Mouse (Mus musculus): ENCODE measurements at regions not wholly inside any gene's neighbourhood (a gene's known extent, or its start where the extent isn't known, plus 50 kb on each side); places are given as distances from the start of the nearest gene placed in this dataset.
"Not testable (repeated sequence)": the region's sequence is repeated elsewhere in the genome, so short reads cannot be mapped to it uniquely, and the experiment has no call there.

GRCm38 (mm10) chr1:189561831-189562230 lies 126.1 kb downstream of the Cenpf start:
- no peak for DNase-seq
- TF ChIP-seq POLR2A (IDR thresholded peaks at IDR 0.05; ENCODE audit: control insufficient read depth, extremely low read depth, insufficient read depth, low read length, poor library complexity) = no peak
- Histone ChIP-seq H3K4me1 (replicated peaks; ENCODE audit: control insufficient read depth, insufficient read depth, low read length) (no peaks in the 10 kb centered on the region), H3K36me3 (ENCODE audit: control insufficient read depth, insufficient read depth, low read length) (no peaks in the 10 kb centered on the region), H3K27me3 (ENCODE audit: control insufficient read depth, insufficient read depth, low read length) (no peaks in the 10 kb centered on the region), H3K27ac (ENCODE audit: control insufficient read depth, insufficient read depth, low read length) (no peak overlapping the region), H3K4me3 (ENCODE audit: control insufficient read depth, insufficient read depth, low read length) (no peak overlapping the region)
- 95% methylated on average over 12 of the region's 12 CpGs for WGBS

GRCm38 (mm10) chr1:189560576-189560975 lies 127.3 kb downstream of the Cenpf start:
- TF ChIP-seq POLR2A (IDR thresholded peaks at IDR 0.05; ENCODE audit: control insufficient read depth, extremely low read depth, insufficient read depth, low read length, poor library complexity) (no peak), CTCF (IDR thresholded peaks at IDR 0.05; ENCODE audit: borderline replicate concordance, control insufficient read depth, extremely low read depth, insufficient read depth, low read length, poor library complexity) (no peak)
- Histone ChIP-seq H3K36me3 (ENCODE audit: control insufficient read depth, insufficient read depth, low read length) (no peaks in the 10 kb centered on the region), H3K27me3 (ENCODE audit: control insufficient read depth, insufficient read depth, low read length) (no peaks in the 10 kb centered on the region), H3K4me1 (replicated peaks; ENCODE audit: control insufficient read depth, insufficient read depth, low read length) (no peaks in the 10 kb centered on the region), H3K4me3 (ENCODE audit: control insufficient read depth, insufficient read depth, low read length) (no peak overlapping the region), H3K27ac (ENCODE audit: control insufficient read depth, insufficient read depth, low read length) (no peak overlapping the region)
- DNase-seq = no peak
- 41% methylated on average over 10 of the region's 10 CpGs for WGBS

GRCm38 (mm10) chr1:189550851-189551250 lies 137.0 kb downstream of the Cenpf start:
- no peaks in the 10 kb centered on the region for H3K36me3 ChIP-seq (ENCODE audit: control insufficient read depth, insufficient read depth, low read length)
- H3K4me3 ChIP-seq (ENCODE audit: control insufficient read depth, insufficient read depth, low read length) = no peak overlapping the region
- H3K27ac ChIP-seq (ENCODE audit: control insufficient read depth, insufficient read depth, low read length) = no peak overlapping the region
- H3K27me3 ChIP-seq (ENCODE audit: control insufficient read depth, insufficient read depth, low read length) = no peaks in the 10 kb centered on the region
- no peaks in the 10 kb centered on the region for H3K4me1 ChIP-seq (replicated peaks; ENCODE audit: control insufficient read depth, insufficient read depth, low read length)
- TF ChIP-seq POLR2A (IDR thresholded peaks at IDR 0.05; ENCODE audit: control insufficient read depth, extremely low read depth, insufficient read depth, low read length, poor library complexity) (no peak), CTCF (IDR thresholded peaks at IDR 0.05; ENCODE audit: borderline replicate concordance, control insufficient read depth, extremely low read depth, insufficient read depth, low read length, poor library complexity) (no peak)
- WGBS = 90% methylated on average over 9 of the region's 9 CpGs
- DNase-seq = no peak

- Histone ChIP-seq H3K27me3 (ENCODE audit: control insufficient read depth, insufficient read depth, low read length) (no peaks in the 10 kb centered on the region), H3K36me3 (ENCODE audit: control insufficient read depth, insufficient read depth, low read length) (no peaks in the 10 kb centered on the region), H3K27ac (ENCODE audit: control insufficient read depth, insufficient read depth, low read length) (no peak overlapping the region), H3K4me1 (replicated peaks; ENCODE audit: control insufficient read depth, insufficient read depth, low read length) (no peaks in the 10 kb centered on the region), H3K4me3 (ENCODE audit: control insufficient read depth, insufficient read depth, low read length) (no peak overlapping the region)
- DNase-seq = no peak
- TF ChIP-seq CTCF (IDR thresholded peaks at IDR 0.05; ENCODE audit: borderline replicate concordance, control insufficient read depth, extremely low read depth, insufficient read depth, low read length, poor library complexity) (no peak), POLR2A (IDR thresholded peaks at IDR 0.05; ENCODE audit: control insufficient read depth, extremely low read depth, insufficient read depth, low read length, poor library complexity) (no peak)
- 92% methylated on average over 2 of the region's 2 CpGs for WGBS
These were observed 130.8 kb upstream of the Kcnk2 start for GRCm38 (mm10) chr1:189532834-189533233.

- Histone ChIP-seq H3K4me3 (ENCODE audit: control insufficient read depth, insufficient read depth, low read length) (no peak overlapping the region), H3K4me1 (replicated peaks; ENCODE audit: control insufficient read depth, insufficient read depth, low read length) (no peaks in the 10 kb centered on the region), H3K36me3 (ENCODE audit: control insufficient read depth, insufficient read depth, low read length) (no peaks in the 10 kb centered on the region), H3K27ac (ENCODE audit: control insufficient read depth, insufficient read depth, low read length) (no peak overlapping the region), H3K27me3 (ENCODE audit: control insufficient read depth, insufficient read depth, low read length) (no peaks in the 10 kb centered on the region)
- TF ChIP-seq CTCF (IDR thresholded peaks at IDR 0.05; ENCODE audit: borderline replicate concordance, control insufficient read depth, extremely low read depth, insufficient read depth, low read length, poor library complexity) (no peak), POLR2A (IDR thresholded peaks at IDR 0.05; ENCODE audit: control insufficient read depth, extremely low read depth, insufficient read depth, low read length, poor library complexity) (no peak)
- 94% methylated on average over 5 of the region's 5 CpGs for WGBS
- DNase-seq = no peak
These were observed 124.3 kb upstream of the Kcnk2 start for GRCm38 (mm10) chr1:189526329-189526728.

GRCm38 (mm10) chr1:189515476-189515875 lies 113.4 kb upstream of the Kcnk2 start:
- TF ChIP-seq CTCF (IDR thresholded peaks at IDR 0.05; ENCODE audit: borderline replicate concordance, control insufficient read depth, extremely low read depth, insufficient read depth, low read length, poor library complexity) (no peak), POLR2A (IDR thresholded peaks at IDR 0.05; ENCODE audit: control insufficient read depth, extremely low read depth, insufficient read depth, low read length, poor library complexity) (no peak)

GRCm38 (mm10) chr1:189513358-189513757 lies 111.3 kb upstream of the Kcnk2 start:
- 89% methylated on average over 4 of the region's 4 CpGs for WGBS
- no peak overlapping the region for H3K27ac ChIP-seq (ENCODE audit: control insufficient read depth, insufficient read depth, low read length)
- no peak for TF ChIP-seq POLR2A (IDR thresholded peaks at IDR 0.05; ENCODE audit: control insufficient read depth, extremely low read depth, insufficient read depth, low read length, poor library complexity)
- TF ChIP-seq CTCF (IDR thresholded peaks at IDR 0.05; ENCODE audit: borderline replicate concordance, control insufficient read depth, extremely low read depth, insufficient read depth, low read length, poor library complexity) = no peak
- H3K36me3 ChIP-seq (ENCODE audit: control insufficient read depth, insufficient read depth, low read length) = no peaks in the 10 kb centered on the region
- H3K4me1 ChIP-seq (replicated peaks; ENCODE audit: control insufficient read depth, insufficient read depth, low read length) = no peaks in the 10 kb centered on the region
- no peak for DNase-seq
- no peak overlapping the region for H3K4me3 ChIP-seq (ENCODE audit: control insufficient read depth, insufficient read depth, low read length)
- H3K27me3 ChIP-seq (ENCODE audit: control insufficient read depth, insufficient read depth, low read length) = no peaks in the 10 kb centered on the region

More at GRCm38 (mm10) chr1:189515476-189515875, 113.4 kb upstream of the Kcnk2 start:
- no peak for DNase-seq
- Histone ChIP-seq H3K4me3 (ENCODE audit: control insufficient read depth, insufficient read depth, low read length) (no peak overlapping the region), H3K36me3 (ENCODE audit: control insufficient read depth, insufficient read depth, low read length) (no peaks in the 10 kb centered on the region), H3K27me3 (ENCODE audit: control insufficient read depth, insufficient read depth, low read length) (no peaks in the 10 kb centered on the region), H3K27ac (ENCODE audit: control insufficient read depth, insufficient read depth, low read length) (no peak overlapping the region), H3K4me1 (replicated peaks; ENCODE audit: control insufficient read depth, insufficient read depth, low read length) (no peaks in the 10 kb centered on the region)
- 94% methylated on average over 7 of the region's 7 CpGs for WGBS

- H3K27ac ChIP-seq (ENCODE audit: control insufficient read depth, insufficient read depth, low read length); H3K4me3 ChIP-seq (ENCODE audit: control insufficient read depth, insufficient read depth, low read length); H3K36me3 ChIP-seq (ENCODE audit: control insufficient read depth, insufficient read depth, low read length); H3K27me3 ChIP-seq (ENCODE audit: control insufficient read depth, insufficient read depth, low read length); H3K4me1 ChIP-seq (replicated peaks; ENCODE audit: control insufficient read depth, insufficient read depth, low read length); DNase-seq: not testable (repeated sequence)
- WGBS = 77% methylated on average over 1 of the region's 1 CpGs
These were observed 105.2 kb upstream of the Kcnk2 start for GRCm38 (mm10) chr1:189507301-189507700.

All from thymus, adult 2 months (tissue).